Mouse (Mus musculus) T-cell, adult 66 days (primary cell): ENCODE data around the gene Zbtb25. TPM values are rescaled to one million over a fixed set of nuclear protein-coding genes. Genes with fewer than 3 reads are reported as not detected.

Experiments
- total RNA-seq, 2 experiments: library from RNA; stranded (reverse); gene quantifications; 3 replicates in 1 of 2; 4 replicates in 1 of 2; pipeline ENCODE4 v1.2.4; 2023

Gene Zbtb25
- 10 to 100 TPM; 50.4 to 57.1 TPM for total RNA-seq

GRCm38 (mm10) chr12:76369206-76369977 lies at the start of gene Zbtb25:
Gene Zbtb25 (minus strand): TSS chr12:76369602.

GRCm38 (mm10) chr12:76417433-76417854 lies 48.0 kb upstream of the Zbtb25 start, which contains the start of gene Ppp1r36:
Gene Ppp1r36 (plus strand): TSS chr12:76417538.

DNA sequence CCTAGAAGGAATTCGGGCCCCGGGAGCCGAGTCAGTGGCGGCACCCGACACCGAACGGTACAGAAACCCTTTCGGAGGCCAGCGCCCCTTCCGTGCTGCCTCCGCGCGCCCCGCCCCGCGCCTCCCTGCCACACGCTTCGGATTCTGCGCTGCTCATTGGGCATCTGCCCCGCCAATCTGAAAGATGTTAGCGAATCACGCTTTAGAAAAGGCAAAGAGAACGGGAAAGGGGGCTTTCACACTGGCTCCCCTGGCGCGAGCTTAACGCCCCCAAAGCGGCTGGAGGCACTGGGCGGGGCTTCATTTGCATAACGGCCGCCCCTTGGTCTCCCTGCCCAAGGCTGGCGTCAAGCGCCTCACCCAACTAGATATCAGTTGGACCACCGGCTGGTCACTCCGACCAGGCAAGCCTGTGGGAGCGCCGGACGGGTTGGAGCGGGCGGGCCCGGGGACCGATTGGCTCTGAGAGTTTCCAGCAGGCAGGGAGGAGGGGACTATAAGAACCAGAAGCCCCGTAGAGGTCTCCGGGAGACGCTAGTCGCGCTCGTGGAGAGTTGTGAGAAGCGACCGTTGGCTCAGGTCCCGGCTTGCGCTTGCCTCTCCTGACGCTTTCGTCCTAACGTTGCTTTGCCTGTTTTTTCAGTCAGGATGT lies 34.6 kb upstream of the Zbtb25 start, which contains the start of gene Hspa2:
Gene Hspa2, plus strand, starts transcription at position 291 of the 652 bp plus-strand sequence.

GRCm38 (mm10) chr12:76369978-76370830 lies 802 bp upstream of the Zbtb25 start, which contains the start of gene Zbtb1:
Gene Zbtb1 (plus strand): TSS chr12:76370266.

GRCm38 (mm10) chr12:76324679-76325431 lies 44.5 kb downstream of the Zbtb25 start, which contains the start of gene Akap5:
Gene Akap5 (plus strand): TSS chr12:76324891.

Other genes with a start within 250 kb of the Zbtb25 start
- not detected for gene Esr2, start 192.3 kb downstream of the Zbtb25 start, total RNA-seq
- not detected for gene Tex21, start 122.9 kb downstream of the Zbtb25 start, total RNA-seq
- gene Mthfd1, start 114.3 kb downstream of the Zbtb25 start, total RNA-seq, result 10 to 100 TPM; 57.5 to 60.6 TPM
- 1 to 10 TPM in 1 of 2 experiments, under 1 TPM in 1; 0.70 to 1.4 TPM for gene Akap5, start 44.7 kb downstream of the Zbtb25 start, total RNA-seq
- 10 to 100 TPM; 15.4 to 17.8 TPM for gene Zbtb1, start 664 bp upstream of the Zbtb25 start, total RNA-seq
- gene Hspa2, start 34.6 kb upstream of the Zbtb25 start, total RNA-seq, result 1 to 10 TPM; 1.8 to 2.4 TPM
- not detected for gene Ppp1r36, start 47.9 kb upstream of the Zbtb25 start, total RNA-seq
- gene Plekhg3, start 161.3 kb upstream of the Zbtb25 start, total RNA-seq, result 10 to 100 TPM; 29.9 to 31.1 TPM